Mouse (Mus musculus) stomach, embryonic 14.5 days (tissue): ENCODE results near the gene Mgat4a. TPM values are rescaled to one million over a fixed set of nuclear protein-coding genes. Genes with fewer than 3 reads are reported as not detected.
A peak's percentile ranks its signal among the peaks of the same experiment; 100 is the strongest.
"Not testable (repeated sequence)": the region's sequence is repeated elsewhere in the genome, so short reads cannot be mapped to it uniquely, and the experiment has no call there.

ENCODE experiments used
- ATAC-seq: fragments of 200-750 bp; cut with Nextera tagmentation; 2 replicates; pipeline ENCODE4 v1.8.0; 2017; ENCODE audit warnings: low read depth, moderate TSS enrichment; ENCODE audit not compliant: insufficient number of reproducible peaks, insufficient read depth, low FRiP score
- H3K27ac ChIP-seq: fragments of 300-500 bp; sonication (generic); 2 replicates; pipeline ENCODE4 v1.5.1; 2014; ENCODE audit warnings: mild to moderate bottlenecking, low read length, moderate library complexity, mixed read lengths
- H3K27me3 ChIP-seq: fragments of 300-500 bp; sonication (generic); 2 replicates; pipeline ENCODE4 v1.6.1; 2014; ENCODE audit warnings: low read length, control low read depth, mixed read lengths; ENCODE audit not compliant: control insufficient read depth, insufficient read depth
- H3K36me3 ChIP-seq: fragments of 300-500 bp; sonication (generic); 2 replicates; pipeline ENCODE4 v1.6.1; 2014; ENCODE audit warnings: mild to moderate bottlenecking, control low read depth, low read length, moderate library complexity, mixed read lengths; ENCODE audit not compliant: control insufficient read depth, insufficient read depth
- H3K4me1 ChIP-seq: fragments of 300-500 bp; sonication (generic); 2 replicates; pipeline ENCODE4 v1.6.1; 2014; ENCODE audit warnings: low read length, control low read depth, mixed read lengths; ENCODE audit not compliant: control insufficient read depth, insufficient read depth
- H3K4me2 ChIP-seq: fragments of 300-500 bp; sonication (generic); replicated peaks from 2 replicates; pipeline ENCODE4 v1.6.1; 2014; ENCODE audit warnings: low read depth, low read length, control low read depth
- H3K4me3 ChIP-seq: fragments of 300-500 bp; sonication (generic); 2 replicates; pipeline ENCODE4 v1.5.1; 2014; ENCODE audit warnings: low read depth, low read length, control low read depth
- H3K9ac ChIP-seq: fragments of 300-500 bp; sonication (generic); replicated peaks from 2 replicates; pipeline ENCODE4 v1.6.1; 2014; ENCODE audit warnings: low read depth, mild to moderate bottlenecking, control low read depth, low read length, moderate library complexity, mixed read lengths
- H3K9me3 ChIP-seq: fragments of 300-500 bp; sonication (generic); 2 replicates; pipeline ENCODE4 v1.6.1; 2016; ENCODE audit warnings: low read depth, low read length, control low read depth; ENCODE audit not compliant: control insufficient read depth
- WGBS: fragments of 180-500 bp; shearing (Covaris S2); extraction: QIAGEN DNeasy Blood & Tissue Kit; methylation state at CpG from one replicate; pipeline ENCODE4 v1.1.7; 2014; 5-methylcytosine and 5-hydroxymethylcytosine counted together
- polyA plus RNA-seq: library from polyadenylated mRNA; unstranded; fragments of >200 nt; fragmentation: Nextera tagmentation; extraction: Ambion mirVana; gene quantifications from 2 replicates; pipeline ENCODE4 v1.2.1, GENCODE M21; 2014

Gene Mgat4a
- polyA plus RNA-seq, 1 experiment from 2014 or later, result 16.4 TPM

DNA sequence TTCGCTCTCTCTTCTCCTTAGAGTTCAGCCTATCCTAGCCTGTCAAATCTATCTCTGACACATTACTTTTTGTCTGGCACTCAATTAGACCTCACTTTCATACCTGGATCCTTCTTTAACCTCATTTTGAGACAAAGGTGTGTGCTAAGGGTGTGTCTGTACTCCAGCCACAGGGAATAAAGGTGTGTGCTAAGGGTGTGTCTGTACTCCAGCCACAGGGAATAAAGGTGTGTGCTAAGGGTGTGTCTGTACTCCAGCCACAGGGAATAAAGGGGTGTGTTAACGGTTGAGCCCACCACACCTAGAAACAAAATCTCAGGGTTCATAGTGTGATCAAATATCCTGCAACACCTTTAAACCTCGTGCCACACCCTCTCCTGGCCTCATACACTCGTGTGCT lies 16.7 kb downstream of the Mgat4a start:
- ATAC-seq, result peak; percentile 74

DNA sequence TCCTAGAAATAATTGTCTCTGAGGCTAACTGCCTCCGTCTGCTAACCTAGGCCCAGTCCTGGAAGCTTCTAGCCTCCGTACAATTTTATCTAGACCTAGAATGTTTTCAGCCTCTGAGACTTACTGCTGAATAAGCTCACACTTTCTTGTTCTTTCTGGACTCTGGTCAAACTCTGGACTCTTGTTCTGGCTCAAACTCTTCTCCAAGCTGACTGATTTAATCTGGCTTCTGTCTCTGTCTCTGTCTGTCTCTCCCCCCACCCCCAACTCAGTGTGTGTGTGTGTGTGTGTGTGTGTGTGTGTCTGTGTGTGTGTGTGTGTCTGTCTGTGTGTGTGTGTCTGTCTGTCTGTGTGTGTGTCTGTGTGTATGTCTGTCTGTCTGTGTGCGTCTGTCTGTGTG lies 17.3 kb downstream of the Mgat4a start:
- H3K4me3 ChIP-seq, result not testable (repeated sequence)

More for the DNA sequence above, 16.7 kb downstream of the Mgat4a start:
- H3K4me3 ChIP-seq, H3K27ac ChIP-seq, H3K9ac ChIP-seq, H3K36me3 ChIP-seq, H3K27me3 ChIP-seq, H3K4me2 ChIP-seq, H3K9me3 ChIP-seq, H3K4me1 ChIP-seq: not testable (repeated sequence)
- WGBS, result 78% methylated on average over 4 of the region's 4 CpGs

DNA sequence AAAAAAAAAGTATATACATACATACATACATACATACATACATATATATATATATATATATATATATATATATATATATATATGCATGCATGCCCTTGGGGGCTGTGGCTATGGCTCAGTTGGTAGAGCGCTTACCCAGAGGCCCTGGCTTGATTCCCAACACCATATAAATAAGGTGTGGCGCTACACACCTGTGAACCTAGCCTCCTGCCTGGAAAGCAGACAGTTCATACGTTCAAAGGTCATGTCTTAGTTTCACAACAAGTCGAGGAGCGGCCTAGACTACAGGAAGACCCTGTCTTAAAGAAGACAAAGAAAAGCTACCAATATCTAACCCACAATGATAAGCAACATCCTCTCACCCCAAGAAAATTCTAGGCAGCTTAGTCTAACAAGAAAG lies 18.7 kb downstream of the Mgat4a start:
- Histone ChIP-seq H3K4me2 (no peak overlapping the region), H3K27me3 (no peaks in the 10 kb centered on the region), H3K4me3 (no peak overlapping the region), H3K9me3 (no peaks in the 10 kb centered on the region; the same call in 1 of the 2 replicates), H3K36me3 (no peaks in the 10 kb centered on the region), H3K27ac (no peak overlapping the region), H3K9ac (no peak overlapping the region), H3K4me1 (no peaks in the 10 kb centered on the region)
- no peak for ATAC-seq
- 76% methylated on average over 5 of the region's 5 CpGs for WGBS

More for the DNA sequence above, 17.3 kb downstream of the Mgat4a start:
- not testable (repeated sequence) for H3K27ac ChIP-seq, H3K4me2 ChIP-seq, H3K27me3 ChIP-seq, H3K9ac ChIP-seq, H3K4me1 ChIP-seq, H3K9me3 ChIP-seq, H3K36me3 ChIP-seq, ATAC-seq
- WGBS, result 87% methylated on average over 3 of the region's 3 CpGs

DNA sequence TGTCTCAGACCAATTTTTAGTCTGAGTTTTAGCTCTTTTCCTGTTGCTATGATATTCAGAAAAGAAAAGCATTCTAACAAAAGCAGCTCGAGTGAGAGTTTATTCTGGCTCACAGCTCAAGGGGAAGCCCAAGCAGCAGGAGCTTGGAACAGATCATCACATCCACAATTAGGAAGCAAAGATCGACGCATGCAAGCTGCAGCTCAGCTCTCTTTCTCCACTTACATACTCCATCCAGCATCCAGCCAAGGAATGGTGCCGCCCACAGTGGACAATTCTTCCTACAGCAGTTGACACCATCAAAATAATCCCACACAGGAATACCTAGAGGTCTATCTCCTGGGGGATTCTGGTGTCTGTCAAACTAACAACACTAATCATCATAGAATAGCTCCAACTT lies 22.0 kb downstream of the Mgat4a start:
- H3K4me1 ChIP-seq, result no peaks in the 10 kb centered on the region

GRCm38 (mm10) chr1:37518124-37518720 lies 22.6 kb downstream of the Mgat4a start:
- H3K9ac ChIP-seq, result no peak overlapping the region
- no peak for ATAC-seq
- no peaks in the 10 kb centered on the region; the same call in 1 of the 2 replicates for H3K9me3 ChIP-seq
- H3K4me2 ChIP-seq, result no peak overlapping the region
- H3K4me3 ChIP-seq, result no peak overlapping the region
- H3K36me3 ChIP-seq, result no peaks in the 10 kb centered on the region
- H3K27ac ChIP-seq, result no peak overlapping the region; the same call in 1 of the 2 replicates
- peaks cover 2% of the 10 kb centered on the region; the same call in 1 of the 2 replicates for H3K4me1 ChIP-seq
- 61% methylated on average over 4 of the region's 4 CpGs for WGBS
- no peaks in the 10 kb centered on the region for H3K27me3 ChIP-seq

More for the DNA sequence above, 22.0 kb downstream of the Mgat4a start:
- no peak overlapping the region for H3K4me2 ChIP-seq
- H3K4me3 ChIP-seq, result no peak overlapping the region
- no peaks in the 10 kb centered on the region; the same call in 1 of the 2 replicates for H3K9me3 ChIP-seq
- WGBS, result 81% methylated on average over 4 of the region's 4 CpGs
- ATAC-seq, result no peak
- H3K9ac ChIP-seq, result no peak overlapping the region
- no peak overlapping the region for H3K27ac ChIP-seq
- no peaks in the 10 kb centered on the region for H3K27me3 ChIP-seq
- H3K36me3 ChIP-seq, result no peaks in the 10 kb centered on the region

DNA sequence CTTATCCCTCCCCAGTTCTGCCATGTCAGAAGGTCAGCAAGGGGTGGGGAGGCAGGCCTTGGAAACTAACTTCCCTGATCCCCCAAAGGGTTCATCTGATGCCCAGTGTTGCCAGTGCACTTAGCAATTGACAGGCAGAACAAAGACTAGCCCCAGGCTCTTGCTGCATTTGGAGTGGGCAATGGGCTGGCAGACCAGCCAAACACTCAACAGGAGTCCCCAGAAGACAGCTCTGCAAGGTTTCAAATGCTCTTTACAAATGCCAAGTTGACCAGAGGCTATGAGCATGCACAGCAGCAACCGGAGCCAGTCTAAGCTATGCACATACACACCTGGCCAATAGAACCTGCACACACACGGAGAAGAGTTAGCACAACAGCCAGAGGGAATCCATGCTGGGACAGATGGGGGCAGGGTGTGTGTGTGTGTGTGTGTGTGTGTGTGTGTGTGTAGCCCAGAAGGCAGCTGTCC lies 27.8 kb downstream of the Mgat4a start:
- no peak for ATAC-seq
- no peak overlapping the region for H3K4me2 ChIP-seq
- 71% methylated on average over 2 of the region's 2 CpGs for WGBS

GRCm38 (mm10) chr1:37512109-37512640 lies 28.6 kb downstream of the Mgat4a start:
- no peaks in the 10 kb centered on the region for H3K9me3 ChIP-seq
- peak overlapping the region; percentile 80 for H3K27ac ChIP-seq
- ATAC-seq, result no peak; the same call in 1 of the 2 replicates
- H3K36me3 ChIP-seq, result no peaks in the 10 kb centered on the region
- no peak overlapping the region for H3K4me3 ChIP-seq
- 16% methylated on average over 5 of the region's 5 CpGs for WGBS
- H3K27me3 ChIP-seq, result no peaks in the 10 kb centered on the region
- H3K4me2 ChIP-seq, result no peak overlapping the region
- H3K9ac ChIP-seq, result no peak overlapping the region
- H3K4me1 ChIP-seq, result peaks cover 12% of the 10 kb centered on the region

More for the DNA sequence above, 27.8 kb downstream of the Mgat4a start:
- Histone ChIP-seq H3K27me3 (no peaks in the 10 kb centered on the region), H3K4me3 (no peak overlapping the region), H3K9me3 (no peaks in the 10 kb centered on the region), H3K36me3 (no peaks in the 10 kb centered on the region), H3K27ac (peak overlapping the region; percentile 80; the same call in 1 of the 2 replicates), H3K4me1 (peaks cover 12% of the 10 kb centered on the region), H3K9ac (no peak overlapping the region)

DNA sequence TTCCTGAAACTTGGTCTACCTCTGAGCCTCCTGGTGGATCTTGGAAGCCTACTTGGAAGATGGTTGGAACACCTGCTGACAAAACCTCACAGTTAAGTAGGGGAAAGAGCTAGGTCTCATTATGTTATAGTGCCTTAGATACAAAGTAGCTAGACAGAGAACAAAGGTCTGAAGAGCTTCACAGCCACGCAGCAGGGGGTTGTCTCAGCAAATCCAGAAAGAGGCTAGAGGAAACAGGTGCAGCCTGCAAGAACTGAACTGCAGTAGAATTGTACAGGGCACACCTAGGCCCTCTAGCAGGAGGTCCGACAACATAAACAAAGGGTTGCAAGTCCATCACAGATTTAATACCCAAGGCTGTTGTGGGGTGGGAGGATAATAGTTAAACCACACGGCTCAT lies 30.6 kb downstream of the Mgat4a start:
- 82% methylated on average over 3 of the region's 3 CpGs for WGBS
- peaks cover 12% of the 10 kb centered on the region for H3K4me1 ChIP-seq
- no peak overlapping the region for H3K4me3 ChIP-seq
- H3K9ac ChIP-seq, result no peak overlapping the region
- no peaks in the 10 kb centered on the region for H3K36me3 ChIP-seq
- H3K4me2 ChIP-seq, result no peak overlapping the region
- peaks cover 3% of the 10 kb centered on the region; the same call in 1 of the 2 replicates for H3K9me3 ChIP-seq
- H3K27ac ChIP-seq, result no peak overlapping the region
- no peak for ATAC-seq
- no peaks in the 10 kb centered on the region for H3K27me3 ChIP-seq
